Mouse (Mus musculus) layer of hippocampus, postnatal 25 days (tissue): ENCODE data around the gene Gm11985. TPM values are rescaled to one million over a fixed set of nuclear protein-coding genes. Genes with fewer than 3 reads are reported as not detected.
A peak's percentile ranks its signal among the peaks of the same experiment; 100 is the strongest.

Source experiments
- DNase-seq, 2 experiments: peaks; one replicate each; pipeline ENCODE4 v3.0.0; 2022; ENCODE audit warnings: mixed read lengths in 2 of 2, low spot score in 1 of 2; ENCODE audit errors: extremely low spot score in 1 of 2
- total RNA-seq, 2 experiments: library from RNA; stranded (reverse); gene quantifications; 2 replicates each; pipeline ENCODE4 v1.2.3; 2021

Gm11985 gene
- total RNA-seq, 2 experiments from 2014 or later, result not detected

GRCm38 (mm10) chr11:7160146-7160545 lies 28.2 kb downstream of the Gm11985 start:
- DNase-seq, result no peak

- DNase-seq, result no peak
Measured at GRCm38 (mm10) chr11:7158196-7158595, 30.2 kb downstream of the Gm11985 start.

GRCm38 (mm10) chr11:7156427-7156826 lies 31.9 kb downstream of the Gm11985 start:
- DNase-seq, result no peak

- DNase-seq, result no peak
Measured at GRCm38 (mm10) chr11:7153081-7153480, 35.3 kb downstream of the Gm11985 start.

- DNase-seq, result no peak
Measured at GRCm38 (mm10) chr11:7152371-7152770, 36.0 kb downstream of the Gm11985 start.

- DNase-seq, result no peak
Measured at GRCm38 (mm10) chr11:7150511-7150910, 37.9 kb downstream of the Gm11985 start.

- DNase-seq, result no peak
Measured at GRCm38 (mm10) chr11:7149471-7149870, 38.9 kb downstream of the Gm11985 start.

- no peak for DNase-seq
Measured at GRCm38 (mm10) chr11:7147945-7148344, 40.4 kb downstream of the Gm11985 start.

GRCm38 (mm10) chr11:7147536-7147935 lies 40.8 kb downstream of the Gm11985 start:
- DNase-seq, result no peak

GRCm38 (mm10) chr11:7145221-7145620 lies 43.1 kb downstream of the Gm11985 start:
- DNase-seq, result no peak

- no peak for DNase-seq
Measured at GRCm38 (mm10) chr11:7144369-7144768, 44.0 kb downstream of the Gm11985 start.

- DNase-seq, result no peak
Measured at GRCm38 (mm10) chr11:7142725-7143124, 45.6 kb downstream of the Gm11985 start.

GRCm38 (mm10) chr11:7140449-7140848 lies 47.9 kb downstream of the Gm11985 start:
- peak in 1 of 2 experiments; percentile 42 for DNase-seq

- DNase-seq, result no peak
Measured at GRCm38 (mm10) chr11:7138370-7138769, 50.0 kb downstream of the Gm11985 start.

- DNase-seq, result no peak
Measured at GRCm38 (mm10) chr11:7136246-7136855, 52.0 kb downstream of the Gm11985 start.

GRCm38 (mm10) chr11:7135763-7136162 lies 52.6 kb downstream of the Gm11985 start:
- DNase-seq, result no peak

- no peak for DNase-seq
Measured at GRCm38 (mm10) chr11:7135301-7135700, 53.1 kb downstream of the Gm11985 start.

GRCm38 (mm10) chr11:7134319-7134718 lies 54.0 kb downstream of the Gm11985 start:
- DNase-seq, result peak; percentile 13 to 36

GRCm38 (mm10) chr11:7133736-7134135 lies 54.6 kb downstream of the Gm11985 start:
- DNase-seq, result no peak
